Mouse (Mus musculus): ENCODE measurements around the gene BC005624.
A peak's percentile ranks its signal among the peaks of the same experiment; 100 is the strongest.

DNA sequence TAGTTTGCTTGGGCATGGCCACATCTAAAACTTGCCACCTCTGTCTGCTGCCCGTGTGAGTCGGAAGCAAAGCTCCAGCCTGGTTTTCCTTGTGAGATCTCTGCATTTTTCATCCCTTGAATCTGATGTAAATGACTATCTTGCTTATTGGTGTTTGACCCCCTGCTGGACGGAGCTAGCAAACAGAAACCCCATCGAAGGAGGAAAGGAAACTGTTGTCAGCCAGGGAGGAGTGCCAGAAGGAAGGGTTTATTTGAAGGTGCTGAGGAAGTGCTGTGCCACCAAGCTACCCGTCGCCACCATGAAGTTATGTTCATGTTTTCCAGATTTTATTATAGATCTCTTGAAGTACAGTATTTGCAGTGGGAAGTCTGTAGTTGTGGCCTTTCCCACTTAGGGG, 27.2 kb downstream of the BC005624 start:
- TF ChIP-seq EP300 (IDR thresholded peaks at IDR 0.05) (no peak), CTCF (IDR thresholded peaks at IDR 0.05) (peak; percentile 30; the same call in 1 of the 2 replicates)

Measured in lung, postnatal 0 days (tissue).